Mouse (Mus musculus) midbrain, embryonic 11.5 days (tissue): ENCODE data around the gene H6pd. TPM values are rescaled to one million over a fixed set of nuclear protein-coding genes. Genes with fewer than 3 reads are reported as not detected.

Experiments
- ATAC-seq: fragments of 200-750 bp; cut with Nextera tagmentation; 2 replicates; pipeline ENCODE4 v1.8.0; 2017; ENCODE audit warnings: moderate TSS enrichment, moderate library complexity; ENCODE audit not compliant: low FRiP score
- DNase-seq: peaks from one replicate; pipeline ENCODE4 v3.0.0; 2015; ENCODE audit warnings: low spot score; ENCODE audit errors: missing footprints
- H3K27ac ChIP-seq: fragments of 300-500 bp; sonication (generic); 2 replicates; pipeline ENCODE4 v1.5.1; 2014; ENCODE audit warnings: low read depth, low read length
- H3K27me3 ChIP-seq: fragments of 300-500 bp; sonication (generic); 2 replicates; pipeline ENCODE4 v1.6.1; 2014; ENCODE audit warnings: mild to moderate bottlenecking, low read length, moderate library complexity, mixed read lengths; ENCODE audit not compliant: control insufficient read depth, insufficient read depth
- H3K36me3 ChIP-seq: fragments of 300-500 bp; sonication (generic); 2 replicates; pipeline ENCODE4 v1.6.1; 2014; ENCODE audit warnings: mild to moderate bottlenecking, low read length, moderate library complexity, mixed read lengths; ENCODE audit not compliant: control insufficient read depth, insufficient read depth
- H3K4me1 ChIP-seq: fragments of 300-500 bp; sonication (generic); 2 replicates; pipeline ENCODE4 v1.6.1; 2014; ENCODE audit warnings: low read length; ENCODE audit not compliant: control insufficient read depth, insufficient read depth
- H3K4me2 ChIP-seq: fragments of 300-500 bp; sonication (generic); 2 replicates; pipeline ENCODE4 v1.6.1; 2014; ENCODE audit warnings: mild to moderate bottlenecking, moderate library complexity
- H3K4me3 ChIP-seq: fragments of 300-500 bp; sonication (generic); 2 replicates; pipeline ENCODE4 v1.5.1; 2014; ENCODE audit warnings: low read depth, low read length
- H3K9ac ChIP-seq: fragments of 300-500 bp; sonication (generic); 2 replicates; pipeline ENCODE4 v1.6.1; 2014; ENCODE audit warnings: low read length
- H3K9me3 ChIP-seq: fragments of 300-500 bp; sonication (generic); 2 replicates; pipeline ENCODE4 v1.6.1; 2016; ENCODE audit warnings: low read length; ENCODE audit not compliant: control insufficient read depth
- WGBS: fragments of 180-500 bp; shearing (Covaris S2); extraction: QIAGEN DNeasy Blood & Tissue Kit; methylation state at CpG from one replicate; pipeline ENCODE4 v1.1.7; 2014; 5-methylcytosine and 5-hydroxymethylcytosine counted together
- polyA plus RNA-seq: library from polyadenylated mRNA; unstranded; fragments of >200 nt; fragmentation: Nextera tagmentation; extraction: Ambion mirVana; gene quantifications from 2 replicates; pipeline ENCODE4 v1.2.1, GENCODE M21; 2014

Gene H6pd
- polyA plus RNA-seq, 1 experiment from 2014 or later: 2.4 TPM

- H3K36me3 ChIP-seq: no peaks in the 10 kb centered on the region
- no peak overlapping the region for H3K4me3 ChIP-seq
- no peak overlapping the region for H3K4me2 ChIP-seq
- H3K27ac ChIP-seq: no peak overlapping the region
- no peaks in the 10 kb centered on the region for H3K4me1 ChIP-seq
- no peaks in the 10 kb centered on the region for H3K27me3 ChIP-seq
- WGBS: 69% methylated on average over 3 of the region's 3 CpGs
- no peak for ATAC-seq
- DNase-seq: no peak
- H3K9me3 ChIP-seq: no peaks in the 10 kb centered on the region
- H3K9ac ChIP-seq: no peak overlapping the region
Measured at GRCm38 (mm10) chr4:149930755-149931154, 78.1 kb downstream of the H6pd start.

Other genes starting within 250 kb of the H6pd start
- gene Slc25a33, start 234.7 kb downstream of the H6pd start, polyA plus RNA-seq: 18.6 and 21.4 TPM in 2 replicates
- gene Spsb1, start 54.0 kb downstream of the H6pd start, polyA plus RNA-seq: 6.3 and 7.5 TPM in 2 replicates
- 0.10 and 0.15 TPM in 2 replicates for gene Gpr157, start 78.3 kb upstream of the H6pd start, polyA plus RNA-seq
- 1.1 and 1.6 TPM in 2 replicates for gene Slc2a5, start 110.3 kb upstream of the H6pd start, polyA plus RNA-seq
- not detected in 2 replicates for gene Slc2a7, start 139.9 kb upstream of the H6pd start, polyA plus RNA-seq
- gene Car6, start 192.3 kb upstream of the H6pd start, polyA plus RNA-seq: 0.25 TPM in 1 of 2 replicates, not detected in the other
- 1,438 and 1,518 TPM in 2 replicates for gene Eno1, start 227.7 kb upstream of the H6pd start, polyA plus RNA-seq